Mouse (Mus musculus) Patski (cell line): ENCODE results near the gene Gpr157. TPM values are rescaled to one million over a fixed set of nuclear protein-coding genes. Genes with fewer than 3 reads are reported as not detected.
"Not testable (repeated sequence)": the region's sequence is repeated elsewhere in the genome, so short reads cannot be mapped to it uniquely, and the experiment has no call there.

ENCODE experiments used
- ATAC-seq: fragments of 100-300 bp; one replicate; pipeline ENCODE4 v1.8.0; 2021
- CTCF ChIA-PET: fragments of 350-600 bp; sonication (Branson Sonifier 250); formaldehyde crosslinking; loops from one replicate; lab custom pipeline; 2022; ENCODE audit warnings: inconsistent platforms; lab: Charles Lee
- POLR2A ChIA-PET: fragments of 350-600 bp; sonication (Branson Sonifier 250); formaldehyde crosslinking; loops from one replicate; lab custom pipeline; 2022; ENCODE audit warnings: antibody characterized with exemption, inconsistent platforms; lab: Charles Lee
- DNase-seq: peaks from one replicate; pipeline ENCODE4 v3.0.0-alpha.2; 2011; ENCODE audit warnings: low read depth, low spot score
- H3K27me3 ChIP-seq: fragments of 371-371 bp; one replicate; pipeline ENCODE4 v1.5.1; 2021
- CTCF ChIP-seq: fragments of 100-300 bp; IDR thresholded peaks from one replicate; pipeline ENCODE4 v1.5.1; 2021
- in situ Hi-C: fragments of 300-500 bp; cut with MboI; formaldehyde crosslinking; loops from 3 replicates; pipeline ENCODE4 v1.11.1; 2018; ENCODE audit warnings: low pct_unique_long_range_greater_than_20kb, mixed read lengths
- polyA plus RNA-seq: library from polyadenylated mRNA; unstranded; gene quantifications from one replicate; pipeline ENCODE4 v1.2.3, GENCODE M21; 2021

Gene Gpr157
- polyA plus RNA-seq: 0.50 TPM

DNA sequence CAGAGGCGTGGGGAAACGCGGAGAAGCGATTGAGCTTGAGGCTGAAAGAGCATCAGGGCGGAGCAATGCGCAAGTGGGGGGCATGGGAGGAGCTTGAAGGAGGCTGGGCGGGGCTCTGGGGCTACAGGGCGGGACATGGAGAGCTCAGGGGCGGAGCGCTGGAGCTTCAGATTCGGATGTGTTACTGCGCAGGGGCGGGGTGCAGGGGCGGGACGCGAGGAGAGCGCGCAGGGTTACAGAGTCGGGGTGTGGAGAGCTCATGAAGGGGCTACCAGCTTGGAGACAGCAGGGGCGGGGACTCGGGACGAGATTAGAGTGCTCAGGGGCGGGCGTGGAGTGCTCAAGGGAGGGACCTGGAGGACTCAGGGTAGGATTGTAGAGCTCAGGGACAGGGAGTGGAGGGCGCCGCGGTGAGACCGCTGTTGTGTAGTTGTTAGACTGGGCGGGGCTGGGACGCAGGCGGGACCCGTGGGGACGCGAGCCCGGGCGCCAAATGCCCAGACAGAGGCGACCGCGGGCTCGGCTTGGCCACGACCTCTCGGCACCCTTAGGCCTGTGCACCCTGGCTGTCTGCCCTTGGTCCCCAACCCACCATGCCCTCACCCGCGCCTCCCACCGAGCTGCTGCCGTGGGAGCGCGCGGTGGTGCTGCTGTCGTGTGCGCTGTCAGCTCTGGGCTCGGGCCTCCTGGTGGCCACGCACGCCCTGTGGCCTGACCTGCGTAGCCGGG, at the start of gene Gpr157:
Gpr157 (plus strand) TSS at position 205 of the 729 bp plus-strand sequence.
- POLR2A ChIA-PET: interaction anchor here (1.9 kb wide), 1 partner anchor 38 kb away, joined by 9 read pairs; no protein-coding TSS in a partner anchor
- no peaks in the 10 kb centered on the region for H3K27me3 ChIP-seq
- ATAC-seq (peak; percentile 94), DNase-seq (peak; percentile 61)
- TF ChIP-seq CTCF: peak; percentile 43
- in situ Hi-C loops: no loop called here
- CTCF ChIA-PET: interaction anchor here (0.9 kb wide), 1 partner anchor 12 kb away, joined by 5 read pairs; no protein-coding TSS in a partner anchor

DNA sequence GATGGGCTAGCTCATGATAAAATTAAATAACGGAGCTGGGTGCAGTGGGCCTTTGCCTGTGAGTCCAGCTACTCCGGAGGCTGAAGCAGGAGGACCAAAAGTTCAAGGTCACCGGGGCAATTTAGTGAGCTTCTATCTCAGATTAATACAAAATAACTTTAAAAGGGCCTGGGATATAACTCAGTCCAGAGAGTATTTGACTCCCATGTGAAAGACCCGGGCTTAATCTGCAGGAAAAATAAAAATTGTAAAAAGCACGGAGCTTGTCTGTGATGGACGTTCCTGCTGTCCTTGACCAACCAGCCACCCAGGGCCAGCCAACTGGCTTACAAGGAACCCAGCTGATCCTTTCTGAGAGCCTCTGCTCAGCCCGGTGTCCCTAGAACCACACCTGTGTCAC, 48.6 kb upstream of the Gpr157 start:
- ATAC-seq (no peak), DNase-seq (no peak)
- CTCF ChIA-PET: interaction anchor here (0.9 to 2.3 kb wide), 8 partner anchors 13 to 61 kb away, joined by 3 to 12 read pairs (median 5); no protein-coding TSS in a partner anchor
- in situ Hi-C loops: loop anchor here (5.0 to 10.0 kb wide), 2 partner anchors 34 to 56 kb away; no protein-coding TSS in a partner anchor
- H3K27me3 ChIP-seq: no peaks in the 10 kb centered on the region
- POLR2A ChIA-PET: interaction anchor here (0.5 kb wide), 1 partner anchor 436 kb away, joined by 4 read pairs; no protein-coding TSS in a partner anchor
- TF ChIP-seq CTCF: no peak

DNA sequence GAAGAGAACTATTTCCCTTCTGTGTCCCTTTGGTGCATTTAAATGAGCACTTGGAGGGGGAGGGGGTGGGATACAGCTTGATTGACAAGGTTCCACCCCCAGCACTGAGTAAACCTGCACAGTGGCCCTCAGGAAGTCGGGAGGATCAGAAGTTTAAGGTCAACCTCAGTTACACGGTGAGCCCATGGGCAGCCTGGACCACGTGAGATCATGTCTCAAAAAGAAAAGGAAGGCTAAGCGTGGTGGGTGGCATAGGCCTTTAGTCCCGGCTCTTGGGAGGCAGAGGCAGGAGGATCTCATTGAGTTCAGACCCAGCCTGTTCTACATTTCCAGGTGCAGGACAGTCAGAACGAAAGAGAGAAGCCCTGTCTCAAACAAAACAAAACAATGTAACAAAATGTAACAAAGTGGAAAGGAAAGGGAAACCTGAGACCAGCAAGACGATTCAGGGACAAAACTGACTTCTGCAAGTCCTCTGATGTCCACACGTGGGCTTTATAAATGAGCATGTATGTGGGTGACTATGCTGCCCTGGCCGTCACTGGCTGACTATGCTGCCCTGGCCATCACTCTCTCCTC, 47.1 kb upstream of the Gpr157 start:
- CTCF ChIA-PET: no interaction called here
- POLR2A ChIA-PET: no interaction called here
- TF ChIP-seq CTCF: no peak
- in situ Hi-C loops: no loop called here
- DNase-seq (no peak), ATAC-seq (no peak)
- no peaks in the 10 kb centered on the region for H3K27me3 ChIP-seq

DNA sequence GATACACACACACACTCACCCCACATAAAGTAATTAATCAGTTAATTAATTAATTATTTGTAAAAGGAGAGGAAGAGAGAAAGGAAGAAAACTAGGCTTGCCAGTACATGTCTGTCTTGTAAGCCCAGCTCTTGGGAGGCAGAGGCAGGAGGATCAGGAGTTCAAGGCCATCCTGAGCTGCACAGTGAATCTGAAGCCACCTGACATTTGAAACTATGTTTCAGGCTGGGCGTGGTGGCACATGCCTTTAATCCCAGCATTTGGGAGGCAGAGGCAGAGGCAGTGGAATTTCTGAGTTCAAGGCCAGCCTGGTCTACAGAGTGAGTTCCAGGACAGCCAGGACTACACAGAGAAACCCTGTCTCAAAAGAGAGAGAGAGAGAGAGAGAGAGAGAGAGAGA, 46.3 kb upstream of the Gpr157 start:
- DNase-seq, H3K27me3 ChIP-seq, CTCF ChIA-PET, in situ Hi-C loops, POLR2A ChIA-PET, ATAC-seq: not testable (repeated sequence)

DNA sequence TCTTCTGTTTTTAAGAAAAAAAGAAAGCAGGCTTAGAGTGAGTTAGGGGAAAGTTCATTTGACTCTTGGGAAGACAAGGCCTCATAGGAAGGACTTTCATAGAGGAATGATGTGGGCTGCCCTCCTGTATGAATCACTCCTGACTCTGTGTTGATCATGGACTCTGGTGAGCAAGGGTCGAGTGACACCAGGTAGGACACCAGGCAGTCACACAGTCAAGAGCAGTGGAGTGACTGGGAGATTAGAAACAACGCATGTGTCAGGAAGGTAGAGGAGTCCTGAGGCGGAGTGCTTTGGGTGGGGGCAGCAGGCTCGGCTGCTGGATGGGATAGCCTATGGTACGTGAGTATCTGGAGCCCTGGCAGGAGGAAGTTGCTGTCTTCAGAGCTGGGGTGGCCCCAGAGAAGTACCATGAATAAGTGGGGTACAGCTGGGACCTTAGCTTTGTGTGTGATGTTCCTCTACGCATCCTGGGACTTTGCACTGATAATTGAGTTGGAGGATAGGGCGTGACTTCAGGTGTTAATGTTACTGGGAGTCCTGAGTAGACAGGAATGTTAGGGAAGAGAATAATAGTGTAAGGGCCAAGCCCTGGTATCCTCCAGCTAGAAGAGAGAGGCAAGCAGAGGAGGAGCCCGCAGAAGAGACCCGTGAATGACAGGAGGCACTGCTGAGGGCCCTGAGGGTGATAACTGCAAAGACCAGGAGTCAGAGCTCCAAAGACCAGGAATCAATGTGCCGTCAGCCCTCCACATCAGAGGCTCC, 45.6 kb upstream of the Gpr157 start:
- in situ Hi-C loops: no loop called here
- no peak for TF ChIP-seq CTCF
- DNase-seq (no peak), ATAC-seq (no peak)
- ChIA-PET POLR2A (no interaction called here), CTCF (no interaction called here)
- no peaks in the 10 kb centered on the region for H3K27me3 ChIP-seq

GRCm38 (mm10) chr4:150043591-150043990, 43.6 kb upstream of the Gpr157 start:
- POLR2A ChIA-PET: interaction anchor here (0.9 kb wide), 1 partner anchor 41 kb away, joined by 3 read pairs; no protein-coding TSS in a partner anchor
- in situ Hi-C loops: no loop called here
- no peak for ATAC-seq
- H3K27me3 ChIP-seq: no peaks in the 10 kb centered on the region
- no peak for TF ChIP-seq CTCF
- CTCF ChIA-PET: no interaction called here
- no peak for DNase-seq

- no peak for DNase-seq
- no peaks in the 10 kb centered on the region for H3K27me3 ChIP-seq
- no peak for TF ChIP-seq CTCF
- in situ Hi-C loops: no loop called here
- POLR2A ChIA-PET: interaction anchor here (0.6 to 2.6 kb wide), 3 partner anchors 13 to 542 kb away, joined by 3 to 9 read pairs (median 3); partner anchors contain the start of gene Gpr157
- ATAC-seq: peak; percentile 53
- CTCF ChIA-PET: no interaction called here
Observed at GRCm38 (mm10) chr4:150048038-150048437, 39.1 kb upstream of the Gpr157 start.

GRCm38 (mm10) chr4:150048478-150049156, 38.5 kb upstream of the Gpr157 start:
- H3K27me3 ChIP-seq: no peaks in the 10 kb centered on the region
- ATAC-seq (peak; percentile 55), DNase-seq (no peak)
- ChIA-PET CTCF (no interaction called here), POLR2A (interaction anchor here (0.6 to 2.6 kb wide), 3 partner anchors 12 to 541 kb away, joined by 3 to 9 read pairs (median 3); partner anchors contain the start of gene Gpr157)
- no peak for TF ChIP-seq CTCF
- in situ Hi-C loops: no loop called here

- DNase-seq (no peak), ATAC-seq (no peak)
- H3K27me3 ChIP-seq: no peaks in the 10 kb centered on the region
- in situ Hi-C loops: no loop called here
- TF ChIP-seq CTCF: no peak
- CTCF ChIA-PET: no interaction called here
- POLR2A ChIA-PET: interaction anchor here (0.9 to 3.2 kb wide), 4 partner anchors 12 to 38 kb away, joined by 3 to 17 read pairs (median 7); partner anchors contain the start of gene Gpr157
Observed at GRCm38 (mm10) chr4:150049157-150049513, 38.0 kb upstream of the Gpr157 start.
